ENCODE assay signal across 8 mouse cellular contexts in the genomic region with DNA sequence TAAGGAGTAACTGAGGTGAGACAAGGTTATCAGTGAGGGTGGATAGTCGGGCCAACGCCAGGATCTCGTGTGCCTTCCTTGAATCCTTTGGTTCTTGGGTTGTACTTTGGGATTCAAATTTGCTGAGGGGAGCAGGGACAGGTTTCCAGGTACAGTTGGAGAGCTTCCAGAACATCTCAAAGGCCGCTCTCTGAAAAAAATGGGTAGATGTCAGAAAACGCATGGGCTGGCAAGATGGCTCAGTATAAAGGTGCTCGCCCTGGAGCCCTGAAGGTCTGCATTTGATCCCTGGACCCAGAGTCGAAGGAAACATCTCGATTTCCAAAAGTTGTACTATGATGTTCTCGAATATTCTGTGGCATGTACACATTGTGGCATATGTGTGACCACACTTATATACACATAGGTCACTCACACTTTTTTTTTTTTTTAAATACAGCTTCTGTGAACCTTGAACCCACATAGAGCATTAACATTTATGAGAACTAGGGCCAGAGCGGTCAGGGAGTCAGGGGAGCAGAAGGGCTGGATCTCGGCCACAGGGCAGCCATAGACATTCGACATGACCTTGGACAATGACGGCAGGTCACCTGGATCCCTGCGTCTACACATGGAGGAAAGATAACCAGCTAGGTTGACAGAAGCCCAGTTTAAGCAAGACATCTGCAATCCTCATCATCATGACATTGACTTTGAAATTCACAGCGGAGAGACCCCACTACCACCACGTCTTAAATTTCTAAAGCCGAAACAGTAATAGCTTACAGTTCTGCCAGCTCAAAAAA. TPM values are rescaled to one million over a fixed set of nuclear protein-coding genes. Genes with fewer than 3 reads are reported as not detected.
DNase-seq lines count a peak whose midpoint lies in the region; ATAC-seq and TF ChIP-seq lines count a peak whose summit lies in the region.

No protein-coding gene starts in this region.

- 0 out of 2 replicates have a peak overlapping the region, but pooled peaks have one; percentile 6 for H3K9ac ChIP-seq in forebrain, postnatal 0 days
- H3K9ac ChIP-seq in midbrain, embryonic 14.5 days (replicated peaks; ENCODE audit: low read length): no peak overlapping the region

- H3K36me3 ChIP-seq in forebrain, postnatal 0 days (ENCODE audit: insufficient read depth): no peaks in the 10 kb centered on the region
- H3K36me3 ChIP-seq in kidney, adult 2 months (ENCODE audit: control insufficient read depth, insufficient read depth, low read length): no peaks in the 10 kb centered on the region
- no peaks in the 10 kb centered on the region for H3K36me3 ChIP-seq in midbrain, embryonic 14.5 days (ENCODE audit: control insufficient read depth, insufficient read depth, low read length)

- H3K9me3 ChIP-seq in forebrain, postnatal 0 days (ENCODE audit: low read length): no peaks in the 10 kb centered on the region
- no peaks in the 10 kb centered on the region for H3K9me3 ChIP-seq in midbrain, embryonic 14.5 days (ENCODE audit: control insufficient read depth, low read length)

- H3K27ac ChIP-seq in forebrain, postnatal 0 days (ENCODE audit: low read depth, low read length): peak overlapping the region; percentile 68
- peak overlapping the region; percentile 91 for H3K27ac ChIP-seq in kidney, adult 2 months (ENCODE audit: insufficient read depth, low read depth, low read length)
- peak overlapping the region; percentile 63 for H3K27ac ChIP-seq in midbrain, embryonic 14.5 days (replicated peaks; ENCODE audit: low read depth, low read length)

- no peaks in the 10 kb centered on the region for H3K27me3 ChIP-seq in forebrain, postnatal 0 days (ENCODE audit: insufficient read depth, low read length)
- no peaks in the 10 kb centered on the region for H3K27me3 ChIP-seq in kidney, adult 2 months (replicated peaks; ENCODE audit: control insufficient read depth, insufficient read depth, low read length)
- 0 out of 2 replicates have a peak, but pooled peaks cover 6% of the 10 kb centered on the region for H3K27me3 ChIP-seq in midbrain, embryonic 14.5 days (ENCODE audit: control insufficient read depth, insufficient read depth, low read length)

- H3K4me2 ChIP-seq in forebrain, postnatal 0 days (ENCODE audit: low read depth): peak overlapping the region; percentile 49; the same call in 1 of the 2 replicates
- peak overlapping the region; percentile 60 for H3K4me2 ChIP-seq in midbrain, embryonic 14.5 days (ENCODE audit: low read length)

- WGBS in forebrain, postnatal 0 days: 60% methylated on average over 17 of the region's 17 CpGs
- 36% methylated on average over 17 of the region's 17 CpGs for WGBS in kidney, adult 2 months
- WGBS in midbrain, embryonic 14.5 days: 50% methylated on average over 17 of the region's 17 CpGs

- no peak for ATAC-seq in forebrain, postnatal 0 days
- ATAC-seq in midbrain, embryonic 14.5 days (ENCODE audit: low FRiP score, low TSS enrichment): no peak

- peak; percentile 47 for DNase-seq in adrenal gland, adult 2 months
- no peak for DNase-seq in adrenal gland, postnatal 14 days
- DNase-seq in forebrain, postnatal 0 days: no peak
- DNase-seq in kidney, adult 2 months: peak; percentile 67
- DNase-seq in midbrain, embryonic 14.5 days: no peak
- no peak for DNase-seq in gastrocnemius, postnatal 10 days
- DNase-seq in gastrocnemius, postnatal 25 days: no peak
- DNase-seq in right cerebral cortex, postnatal 36 days (ENCODE audit: low spot score in 2 of 2): no peak

- peaks cover 24% of the 10 kb centered on the region; the same call in 1 of the 2 replicates for H3K4me1 ChIP-seq in forebrain, postnatal 0 days (ENCODE audit: insufficient read depth)
- peaks cover 35% of the 10 kb centered on the region for H3K4me1 ChIP-seq in kidney, adult 2 months (ENCODE audit: control insufficient read depth, insufficient read depth, low read length)
- peaks cover 50% of the 10 kb centered on the region for H3K4me1 ChIP-seq in midbrain, embryonic 14.5 days (ENCODE audit: control insufficient read depth, insufficient read depth, low read length)

- TF ChIP-seq CTCF in forebrain, postnatal 0 days (IDR thresholded peaks at IDR 0.05; ENCODE audit: low read depth): no peak
- no peak for TF ChIP-seq CTCF in kidney, adult 2 months (conservative IDR thresholded peaks at IDR 0.05; ENCODE audit: insufficient read depth, insufficient read length, low read depth, low read length)

- no peak overlapping the region for H3K4me3 ChIP-seq in forebrain, postnatal 0 days (ENCODE audit: low read depth, low read length)
- no peak overlapping the region for H3K4me3 ChIP-seq in kidney, adult 2 months (ENCODE audit: insufficient read depth, low read depth, low read length)
- no peak overlapping the region for H3K4me3 ChIP-seq in midbrain, embryonic 14.5 days (replicated peaks; ENCODE audit: low read depth, low read length)

- TF ChIP-seq POLR2A in kidney, adult 2 months (IDR thresholded peaks at IDR 0.05; ENCODE audit: low read depth, low read length): no peak

RNA-seq across cellular contexts. Expression of gene Id3, which starts 3.8 kb away (rescaled TPM):
- total RNA-seq in adrenal gland, adult 2 months (2021): 10 to 100 TPM; 31.5 to 70.5 TPM
- polyA plus RNA-seq in adrenal gland, adult 2 months (2012; rRNA removed): 235 and 298 TPM in 2 replicates
- 91.3 and 98.0 TPM in 2 replicates for total RNA-seq in adrenal gland, postnatal 14 days (2021)
- 134 and 153 TPM in 2 replicates for total RNA-seq in forebrain, postnatal 0 days (2014; rRNA removed)
- polyA plus RNA-seq in forebrain, postnatal 0 days (2015; fragmentation: Nextera tagmentation; extraction: Ambion mirVana): 177 and 185 TPM in 2 replicates
- polyA plus RNA-seq in kidney, adult 2 months (2012; rRNA removed): 259 and 289 TPM in 2 replicates
- 108 and 140 TPM in 2 replicates for polyA plus RNA-seq in midbrain, embryonic 14.5 days (2014; fragmentation: Nextera tagmentation; extraction: Ambion mirVana)
- 10 to 100 TPM; 33.3 to 48.8 TPM for total RNA-seq in gastrocnemius, postnatal 10 days (2021)
- total RNA-seq in gastrocnemius, postnatal 25 days (2021): 10 to 100 TPM; 13.5 to 21.2 TPM

RNA-seq across cellular contexts. Expression of gene E2f2, which starts 32.7 kb away (rescaled TPM):
- total RNA-seq in adrenal gland, adult 2 months (2021): 1 to 10 TPM; 1.8 to 5.1 TPM
- 2.9 and 3.0 TPM in 2 replicates for polyA plus RNA-seq in adrenal gland, adult 2 months (2012; rRNA removed)
- total RNA-seq in adrenal gland, postnatal 14 days (2021): 12.0 and 13.6 TPM in 2 replicates
- total RNA-seq in forebrain, postnatal 0 days (2014; rRNA removed): 0.85 and 1.2 TPM in 2 replicates
- polyA plus RNA-seq in forebrain, postnatal 0 days (2015; fragmentation: Nextera tagmentation; extraction: Ambion mirVana): 0.84 and 1.4 TPM in 2 replicates
- polyA plus RNA-seq in kidney, adult 2 months (2012; rRNA removed): 2.1 and 2.2 TPM in 2 replicates
- 1.2 and 1.7 TPM in 2 replicates for polyA plus RNA-seq in midbrain, embryonic 14.5 days (2014; fragmentation: Nextera tagmentation; extraction: Ambion mirVana)
- 10 to 100 TPM in 1 of 2 experiments, 1 to 10 TPM in 1; 6.9 to 11.0 TPM for total RNA-seq in gastrocnemius, postnatal 10 days (2021)
- 1 to 10 TPM; 1.8 to 3.5 TPM for total RNA-seq in gastrocnemius, postnatal 25 days (2021)

Comparison
In these comparisons a context has a peak if more than half of its experiments do, and no peak if none do; other contexts are left out.
1. DNase-seq: peak in adrenal gland, adult 2 months (single experiment) and kidney, adult 2 months (single experiment); none in adrenal gland, postnatal 14 days (single experiment), forebrain, postnatal 0 days (single experiment), midbrain, embryonic 14.5 days (single experiment), gastrocnemius, postnatal 10 days (single experiment), gastrocnemius, postnatal 25 days (single experiment) and right cerebral cortex, postnatal 36 days (0 of 2).
2. Peak in every context shown above with its lines, with median percentiles within 50 percentile points of each other: H3K27ac ChIP-seq.